Mouse (Mus musculus) mouse trophoblast stem cell (cell line): ENCODE measurements around the gene E130308A19Rik.

ENCODE experiments used
- in situ Hi-C, 2 experiments: fragments of 300-500 bp; cut with MseI, MboI; formaldehyde crosslinking; loops; 2 replicates in 1 of 2; 3 replicates in 1 of 2; pipeline ENCODE4 v1.15.1; 2025

E130308A19Rik gene

DNA sequence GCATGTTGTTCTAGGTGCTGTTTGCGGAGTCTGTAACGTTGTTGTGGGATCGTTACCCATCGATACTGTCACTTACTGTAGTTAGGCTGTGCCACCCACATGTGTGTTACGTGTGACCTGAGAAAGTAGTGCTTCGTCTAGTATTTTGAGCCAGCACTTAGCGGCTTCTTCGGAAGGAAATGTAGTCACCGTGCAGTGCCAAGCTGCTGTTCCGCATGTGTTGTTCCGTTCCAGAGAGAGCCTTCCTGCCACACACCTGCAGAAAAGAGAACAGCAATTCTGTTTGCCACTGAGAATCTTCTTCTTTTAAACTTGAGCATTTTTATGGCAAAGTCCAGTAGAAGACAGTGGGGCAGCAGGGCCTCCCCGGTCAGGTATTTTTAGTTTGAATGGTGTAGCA lies 100.5 kb downstream of the E130308A19Rik start:
- in situ Hi-C loops: loop anchor here in 1 of 2 experiments (25.0 kb wide), 1 partner anchor 114 kb away; no protein-coding TSS in a partner anchor

DNA sequence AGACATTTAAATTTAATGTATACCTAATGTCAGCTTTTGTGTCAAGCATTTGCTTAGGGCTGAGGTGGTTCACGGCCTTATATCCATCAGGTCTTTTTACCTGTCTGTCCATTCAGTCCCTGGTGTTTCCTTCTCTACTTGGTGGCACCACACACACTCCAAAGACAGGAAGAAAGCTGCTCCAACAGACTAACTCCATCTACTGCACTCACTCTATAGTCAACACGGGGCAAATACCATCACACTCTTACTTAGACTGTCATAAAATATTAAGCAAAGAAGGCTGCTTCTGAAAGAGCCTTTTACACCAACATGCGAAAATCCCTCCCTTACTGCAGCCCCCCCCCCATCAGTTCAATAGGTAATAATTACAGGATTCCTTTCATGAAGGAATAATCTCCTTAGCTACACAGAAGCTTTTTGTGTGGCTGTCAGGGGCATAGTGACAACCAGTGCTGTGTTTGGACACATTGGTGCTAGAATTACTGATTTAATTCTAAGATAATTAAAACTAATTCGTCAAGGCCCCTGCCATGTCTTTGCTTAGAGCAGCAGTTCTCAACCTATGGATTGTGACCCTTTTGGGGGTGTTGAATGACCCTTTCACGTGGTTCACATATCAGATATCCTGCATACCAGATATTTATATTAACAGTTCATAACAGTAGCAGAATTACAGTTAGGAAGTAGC lies 101.3 kb downstream of the E130308A19Rik start:
- in situ Hi-C loops: loop anchor here in 1 of 2 experiments (25.0 kb wide), 1 partner anchor 115 kb away; no protein-coding TSS in a partner anchor

DNA sequence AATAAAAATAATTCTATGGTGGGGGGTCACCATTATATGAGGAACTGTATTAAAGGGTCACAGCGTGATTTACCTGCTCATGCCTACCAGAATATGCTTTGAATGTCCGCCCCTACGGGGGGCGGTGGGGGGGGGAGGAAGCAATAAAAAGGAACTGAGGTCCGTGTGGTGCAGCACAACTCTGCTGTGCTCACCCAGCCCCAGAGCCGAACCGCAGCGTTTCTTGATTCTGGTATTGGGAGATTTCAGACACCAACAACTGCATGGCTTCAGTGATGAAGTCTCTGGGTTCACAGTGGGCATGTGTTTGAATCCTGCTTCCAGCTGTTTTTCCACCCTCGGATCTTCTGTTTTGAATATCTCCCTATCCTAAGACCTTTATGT lies 101.9 kb downstream of the E130308A19Rik start:
- in situ Hi-C loops: loop anchor here in 1 of 2 experiments (25.0 kb wide), 1 partner anchor 116 kb away; no protein-coding TSS in a partner anchor

DNA sequence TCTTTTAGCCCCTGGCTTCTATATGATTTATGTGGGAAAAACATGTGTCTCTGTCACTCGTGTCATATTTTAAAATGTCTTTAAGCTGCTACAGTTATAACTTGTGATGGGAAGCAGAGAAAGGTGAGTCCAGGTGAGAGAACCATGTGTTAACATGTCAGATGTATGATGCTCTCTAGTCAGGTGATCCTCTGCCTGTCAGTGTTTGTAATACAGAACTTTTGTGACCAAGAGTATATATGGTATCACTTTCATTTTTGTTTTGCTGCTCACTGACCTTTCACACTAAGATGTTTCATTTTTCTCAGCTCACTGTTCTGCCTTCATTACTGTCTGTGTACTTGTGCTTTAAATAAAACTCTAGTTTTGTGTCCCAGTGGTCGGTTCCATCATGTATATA lies 102.8 kb downstream of the E130308A19Rik start:
- in situ Hi-C loops: loop anchor here in 1 of 2 experiments (25.0 kb wide), 1 partner anchor 117 kb away; no protein-coding TSS in a partner anchor

DNA sequence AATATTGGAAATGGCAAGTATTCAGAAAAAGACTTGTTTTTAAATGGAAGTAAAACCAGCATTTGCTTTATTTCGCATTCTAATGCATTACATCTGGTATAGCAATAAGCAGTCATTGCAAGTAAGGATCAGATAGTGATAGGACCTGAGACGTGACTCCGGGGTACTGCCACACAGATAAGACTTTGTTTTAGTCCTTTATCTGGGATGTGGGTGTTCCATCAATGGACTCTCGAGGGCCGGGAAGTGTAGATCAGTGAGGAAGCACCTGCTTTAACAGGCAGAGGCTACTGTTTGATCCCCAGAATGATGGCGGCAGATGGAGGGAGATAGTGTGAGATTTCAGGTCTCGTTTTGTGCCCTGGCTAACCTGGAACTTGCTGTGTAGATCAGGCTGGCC lies 105.5 kb downstream of the E130308A19Rik start:
- in situ Hi-C loops: loop anchor here (10.0 to 25.0 kb wide), 2 partner anchors 117 to 119 kb away; no protein-coding TSS in a partner anchor

DNA sequence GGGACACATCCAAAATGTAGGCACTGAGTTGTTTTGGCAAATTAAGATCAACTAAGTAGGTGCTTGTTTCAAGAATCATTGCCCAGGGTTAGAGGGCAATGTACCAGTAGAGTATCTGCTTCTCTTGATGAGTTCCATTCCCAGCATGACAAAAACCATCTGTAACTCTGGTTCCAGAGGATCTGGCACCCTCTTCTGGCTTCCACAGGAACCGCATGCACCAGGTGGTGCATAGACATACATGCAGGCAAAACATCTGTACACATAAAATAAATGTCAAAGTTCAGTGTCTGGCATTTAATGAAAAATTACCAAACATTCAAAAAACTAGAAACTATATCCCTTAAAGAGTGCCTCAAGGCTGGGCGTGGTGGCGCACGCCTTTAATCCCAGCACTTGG lies 113.3 kb downstream of the E130308A19Rik start:
- in situ Hi-C loops: loop anchor here (10.0 to 25.0 kb wide), 2 partner anchors 125 to 127 kb away; no protein-coding TSS in a partner anchor

DNA sequence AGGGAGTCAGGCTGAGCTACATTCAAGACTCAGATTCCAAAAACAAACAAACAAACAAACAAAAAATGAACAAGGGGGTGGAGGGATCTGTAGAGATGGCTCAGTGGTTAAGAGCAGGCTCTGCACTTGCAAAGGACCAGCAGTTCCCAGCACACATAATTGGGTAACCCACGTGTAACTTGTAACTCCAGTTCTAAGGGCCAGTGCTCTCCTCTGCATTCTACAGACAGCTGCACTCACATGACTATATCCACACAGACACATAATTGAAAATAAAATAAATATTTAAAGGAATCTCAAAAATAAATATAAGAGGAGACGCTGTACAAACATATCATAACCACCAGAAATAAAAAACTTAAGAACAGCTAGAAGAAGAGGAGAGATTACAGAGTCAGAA lies 113.9 kb downstream of the E130308A19Rik start:
- in situ Hi-C loops: loop anchor here (10.0 to 25.0 kb wide), 2 partner anchors 125 to 128 kb away; no protein-coding TSS in a partner anchor

DNA sequence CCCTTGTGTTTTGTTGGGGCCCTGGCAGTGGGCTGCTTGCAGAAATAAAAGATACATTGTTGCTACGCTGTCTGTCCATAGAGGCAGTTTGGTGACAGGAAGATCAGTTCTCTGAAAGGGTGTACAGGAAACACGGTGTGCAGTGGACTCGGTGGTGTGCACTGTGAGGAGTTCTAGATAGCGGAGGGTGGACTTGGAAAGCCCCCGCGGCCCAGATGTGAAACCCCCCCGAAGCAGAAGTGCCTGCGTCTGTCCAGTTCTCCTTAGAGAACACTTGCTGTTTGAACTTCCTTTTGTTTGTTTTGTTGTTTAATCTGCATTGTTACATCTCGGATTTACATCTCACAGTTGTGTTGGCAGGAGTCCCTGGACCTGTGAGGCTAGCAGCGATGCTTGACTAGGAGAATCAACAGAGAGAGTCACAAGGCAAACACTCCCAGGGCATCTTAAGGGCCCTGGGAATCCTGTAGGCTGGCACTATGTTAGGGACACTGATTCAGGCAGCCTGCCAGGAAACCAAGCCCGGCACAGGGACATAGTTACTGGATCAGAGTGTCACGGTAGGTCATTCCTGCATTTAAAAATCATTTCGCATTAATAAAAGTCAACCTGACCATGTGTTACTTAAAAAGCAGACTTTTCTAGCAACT lies 127.6 kb downstream of the E130308A19Rik start:
- in situ Hi-C loops: no loop called here

DNA sequence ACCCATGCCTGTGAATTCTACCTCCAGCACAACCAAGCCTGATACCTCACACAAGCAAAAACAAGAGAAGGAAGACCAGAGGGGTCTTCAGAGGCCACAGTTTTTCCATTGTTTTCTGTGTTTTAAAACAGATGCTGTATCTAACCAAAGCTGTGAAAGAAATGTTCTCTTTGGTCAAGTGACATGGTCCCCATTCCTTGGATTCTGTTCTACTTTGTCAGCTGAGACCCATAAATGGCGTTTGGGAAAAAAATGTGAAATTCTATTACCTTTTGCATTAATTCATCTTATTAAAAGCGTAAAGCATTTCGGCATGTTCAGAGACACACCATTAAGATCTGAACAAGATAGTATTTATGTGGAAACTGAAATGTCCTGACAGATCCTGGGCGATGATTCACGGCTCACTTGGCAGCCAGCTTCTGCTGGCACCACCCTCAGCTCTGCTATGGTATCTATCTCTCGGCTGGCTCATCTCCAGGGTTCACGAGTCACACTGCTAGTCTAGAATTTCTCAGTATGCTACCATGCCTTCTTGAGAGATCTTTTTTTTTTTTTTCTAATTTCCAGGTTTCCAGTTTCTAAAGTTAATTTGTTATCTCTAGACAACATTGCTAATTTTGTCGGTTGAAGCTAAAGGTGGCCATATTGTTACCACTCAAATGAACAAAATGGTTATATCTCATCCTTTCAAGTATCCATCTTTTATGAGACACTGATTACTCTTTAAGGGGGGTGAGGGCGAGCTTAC lies 130.5 kb downstream of the E130308A19Rik start:
- in situ Hi-C loops: no loop called here

DNA sequence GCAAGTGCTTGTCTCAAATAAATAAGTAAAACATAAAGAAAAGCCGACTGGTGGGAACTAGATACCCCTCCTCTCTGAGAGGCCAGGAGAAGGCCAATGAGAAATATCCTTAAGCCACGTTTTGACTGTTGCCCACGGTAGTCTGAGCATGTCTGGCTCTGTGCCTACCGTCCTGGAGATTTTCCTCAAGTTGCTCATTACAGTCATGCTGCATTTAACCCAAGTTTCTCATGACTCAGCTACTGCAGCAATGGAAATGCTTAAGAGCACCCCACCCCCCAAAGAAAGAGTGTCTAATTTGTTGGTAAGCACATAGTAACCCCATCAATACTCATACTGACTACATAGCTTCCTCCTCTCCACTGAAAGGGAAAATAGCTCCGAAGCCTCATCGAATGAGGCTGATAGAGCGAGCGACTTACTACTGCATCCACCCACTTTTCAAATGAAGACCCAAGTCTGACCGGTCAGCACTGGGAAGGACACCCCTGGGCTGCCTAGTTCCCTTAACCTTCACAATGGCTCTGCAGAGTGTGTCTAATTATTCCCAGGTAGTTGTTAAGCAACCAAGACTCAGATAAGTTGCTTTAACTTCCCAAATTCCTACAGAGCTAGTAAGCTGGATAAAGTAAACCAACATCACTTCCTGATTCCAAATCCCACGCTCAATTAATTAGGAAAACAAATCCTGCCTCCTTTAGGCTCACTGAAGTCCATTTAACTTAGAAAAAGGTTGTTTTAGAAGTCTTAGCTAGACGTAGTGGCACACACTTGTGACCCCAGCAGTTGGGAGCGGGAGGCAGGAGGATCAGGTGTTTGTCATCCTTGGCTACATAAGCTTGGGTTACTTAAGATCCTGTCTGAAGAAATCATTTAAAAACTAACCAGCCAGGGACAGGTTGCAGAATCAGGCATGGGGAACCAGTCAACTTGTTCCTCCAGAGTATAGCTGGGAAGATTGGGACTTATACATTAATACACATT lies 131.7 kb downstream of the E130308A19Rik start:
- in situ Hi-C loops: no loop called here

DNA sequence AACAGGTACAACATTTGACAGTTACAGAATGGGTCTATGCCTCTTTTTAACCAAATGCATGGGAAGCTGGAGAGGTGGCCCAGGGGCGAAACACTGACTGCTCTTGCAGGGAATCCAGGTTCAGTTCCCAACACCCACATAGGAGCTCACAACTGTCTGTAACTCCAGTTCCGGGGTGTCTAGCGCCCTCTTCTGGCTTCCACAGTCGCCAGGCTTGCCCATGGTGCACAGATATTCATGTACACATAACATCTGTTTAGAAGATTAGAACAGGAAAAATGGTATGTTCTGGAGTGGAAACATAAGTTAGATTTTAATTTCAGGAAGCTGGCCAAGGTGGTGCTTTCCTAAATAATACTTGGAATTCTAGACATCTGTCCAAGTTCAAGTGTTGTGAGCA lies 134.0 kb downstream of the E130308A19Rik start:
- in situ Hi-C loops: no loop called here

DNA sequence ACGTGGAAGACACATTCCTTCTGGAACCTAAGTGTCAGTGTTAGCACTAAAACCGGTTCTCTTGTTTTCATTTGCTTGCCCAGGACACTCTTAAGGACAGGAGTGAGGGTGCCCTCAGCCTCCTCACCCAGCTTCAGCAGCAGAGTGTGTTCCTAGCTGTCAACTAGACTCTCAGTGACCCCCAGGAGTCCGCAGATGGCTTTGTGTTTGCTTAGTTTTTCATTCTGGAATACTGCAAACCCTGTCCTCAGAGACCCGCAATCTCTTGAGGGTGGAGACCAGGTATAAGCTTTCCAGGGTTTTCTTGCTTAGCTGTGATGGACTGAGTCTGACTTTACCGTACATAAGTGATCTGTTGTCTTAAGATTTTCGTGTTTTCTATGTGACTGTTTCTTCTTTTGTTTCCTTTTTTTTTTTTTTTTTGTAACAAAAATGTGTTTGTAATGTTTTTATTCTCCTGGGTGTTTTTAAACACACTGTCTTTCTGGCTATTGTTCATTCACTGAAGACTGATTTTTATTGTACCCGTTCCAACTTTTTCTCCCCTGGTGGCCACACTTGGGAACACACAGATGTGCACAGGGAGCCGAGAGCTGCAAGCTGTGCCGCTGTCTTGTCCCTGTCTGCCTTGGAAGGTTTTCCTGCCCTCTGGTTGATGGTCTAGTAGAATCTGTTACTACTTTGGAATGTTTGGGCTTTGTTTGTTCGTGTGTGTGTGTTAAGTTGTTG lies 134.8 kb downstream of the E130308A19Rik start:
- in situ Hi-C loops: no loop called here

DNA sequence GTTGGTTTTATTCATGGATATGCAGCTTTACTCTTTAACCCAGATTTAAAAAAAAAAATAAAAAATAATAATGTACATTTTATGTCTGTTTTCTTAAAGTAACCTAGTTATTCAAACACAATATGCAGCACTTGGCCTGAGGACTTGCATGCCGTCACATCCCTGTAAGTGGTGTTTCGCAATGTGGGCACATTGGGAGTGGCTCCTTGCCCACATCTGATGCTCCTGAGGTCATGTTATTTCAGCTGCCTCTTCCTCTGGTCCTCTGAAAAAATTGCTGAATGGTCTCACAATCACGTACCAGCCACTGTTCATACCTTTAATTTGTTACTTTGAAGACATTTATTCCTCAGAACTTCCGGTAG lies 135.3 kb downstream of the E130308A19Rik start:
- in situ Hi-C loops: no loop called here

DNA sequence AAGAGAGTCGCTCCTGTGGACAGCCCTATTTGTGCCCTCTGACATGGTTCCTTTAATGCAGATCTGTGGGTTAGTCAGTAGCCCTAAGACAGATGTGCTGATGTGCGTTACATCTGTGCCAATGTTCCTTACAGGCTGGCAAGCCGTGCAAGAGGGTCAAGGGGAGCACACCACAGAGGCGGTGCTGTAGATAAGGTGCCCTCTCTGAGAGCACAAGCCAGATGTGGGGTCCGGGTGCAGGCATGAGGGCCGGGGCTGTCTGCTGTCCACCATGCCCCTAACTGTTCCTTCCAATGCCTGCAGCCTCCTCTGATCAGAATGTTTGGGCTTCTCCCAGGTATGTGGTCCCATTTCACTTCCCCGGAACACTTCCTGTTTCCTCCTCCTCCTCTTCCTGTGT lies 138.9 kb downstream of the E130308A19Rik start:
- in situ Hi-C loops: no loop called here

DNA sequence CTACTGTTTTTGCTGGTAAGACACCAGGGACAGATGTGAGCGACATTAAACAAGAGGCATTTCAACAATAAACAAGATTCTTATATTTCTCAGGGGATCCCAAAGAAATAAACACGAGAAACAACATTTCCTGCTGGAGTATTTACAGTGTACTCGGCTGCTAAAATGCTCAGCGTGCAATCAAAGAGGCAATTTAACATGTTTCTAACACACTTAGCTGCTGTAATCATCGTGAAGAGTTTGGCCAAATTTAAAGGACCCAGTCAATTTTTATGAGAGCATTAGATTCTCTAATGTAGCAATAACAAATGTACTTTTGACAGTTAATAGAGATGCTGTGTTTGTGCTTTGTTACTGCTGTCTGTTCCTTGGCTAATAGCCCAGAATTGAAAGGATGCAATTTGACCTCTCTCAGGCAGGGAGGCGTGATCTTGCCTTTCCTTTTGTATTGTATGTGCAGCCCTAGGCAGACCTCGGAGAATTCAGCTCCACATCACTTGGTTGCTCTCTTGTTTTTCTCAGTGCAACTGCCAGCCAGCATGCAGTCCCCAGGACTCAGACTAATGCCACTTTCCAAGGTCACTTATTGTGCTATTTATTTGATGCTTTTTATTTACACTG lies 139.5 kb downstream of the E130308A19Rik start:
- in situ Hi-C loops: no loop called here

DNA sequence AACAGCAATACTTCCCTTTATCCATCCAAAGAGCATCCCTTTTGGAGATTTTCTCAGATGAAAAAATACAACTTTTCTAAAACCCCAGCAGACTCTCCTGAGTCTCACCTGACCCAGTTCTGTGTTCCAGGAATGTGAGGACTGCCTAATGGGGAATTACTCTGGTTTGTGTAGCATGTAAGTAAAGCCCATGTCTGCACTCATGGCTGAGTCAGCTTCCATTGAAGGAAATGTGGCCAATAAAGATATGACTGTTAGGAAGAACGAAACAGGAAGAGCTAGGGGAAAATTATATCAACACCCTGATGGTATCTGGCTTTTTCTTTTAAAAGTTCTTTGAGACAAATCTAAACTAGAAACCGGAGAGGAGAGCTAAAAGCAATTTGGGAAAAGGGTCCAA lies 141.7 kb downstream of the E130308A19Rik start:
- in situ Hi-C loops: no loop called here

DNA sequence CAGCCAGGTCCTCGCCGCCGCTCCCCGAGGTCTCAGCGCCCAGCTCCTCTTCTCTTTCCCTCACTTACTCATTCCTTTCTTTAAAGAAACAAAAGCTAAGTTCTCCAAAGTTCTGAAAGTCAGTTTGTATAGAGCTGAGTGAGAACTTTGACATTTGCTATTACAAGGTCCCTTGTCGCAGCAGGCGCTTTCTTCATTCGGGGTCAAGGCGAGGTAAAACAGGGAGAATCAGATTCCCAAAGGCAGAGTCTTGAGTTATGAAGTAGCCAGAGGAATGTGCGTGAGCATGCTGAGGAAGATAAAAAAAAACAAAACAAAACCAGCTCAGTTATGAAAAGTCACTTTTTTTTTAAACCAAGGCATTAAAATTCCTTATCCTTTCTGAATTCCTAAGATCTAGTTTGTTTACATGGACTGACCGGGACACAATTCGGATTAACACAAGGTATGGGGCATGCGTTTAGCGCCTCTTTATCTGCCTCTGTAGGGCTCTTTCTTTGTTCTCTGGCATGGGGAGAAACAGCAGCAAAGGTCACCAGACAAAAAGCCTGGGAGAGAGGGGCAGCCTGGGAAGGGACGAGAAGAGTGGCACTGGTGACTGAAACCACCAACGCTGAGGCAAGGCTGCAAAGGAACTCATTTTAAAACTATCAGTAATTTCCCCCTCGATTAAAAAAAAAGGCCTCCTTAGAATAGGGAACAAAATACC lies 146.3 kb downstream of the E130308A19Rik start:
- in situ Hi-C loops: no loop called here

DNA sequence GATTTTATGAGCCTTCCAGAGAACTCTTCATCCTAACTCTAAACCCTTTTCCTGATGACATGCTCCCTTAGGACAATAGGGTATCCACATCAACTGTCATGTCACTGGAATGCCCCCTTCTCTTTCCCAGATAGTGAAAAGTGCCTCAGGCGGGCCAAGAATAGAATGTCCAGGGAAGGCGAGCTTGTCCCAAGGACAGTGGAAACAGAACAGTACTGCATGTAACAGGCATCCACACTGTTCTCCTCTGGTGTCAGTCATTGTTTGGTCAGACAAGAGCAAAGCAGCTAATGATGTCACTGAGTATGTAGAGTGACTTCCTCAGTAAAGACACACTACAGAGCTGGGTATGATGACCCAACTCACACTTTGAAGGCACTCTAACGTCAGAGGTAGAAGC lies 151.8 kb downstream of the E130308A19Rik start:
- in situ Hi-C loops: no loop called here

DNA sequence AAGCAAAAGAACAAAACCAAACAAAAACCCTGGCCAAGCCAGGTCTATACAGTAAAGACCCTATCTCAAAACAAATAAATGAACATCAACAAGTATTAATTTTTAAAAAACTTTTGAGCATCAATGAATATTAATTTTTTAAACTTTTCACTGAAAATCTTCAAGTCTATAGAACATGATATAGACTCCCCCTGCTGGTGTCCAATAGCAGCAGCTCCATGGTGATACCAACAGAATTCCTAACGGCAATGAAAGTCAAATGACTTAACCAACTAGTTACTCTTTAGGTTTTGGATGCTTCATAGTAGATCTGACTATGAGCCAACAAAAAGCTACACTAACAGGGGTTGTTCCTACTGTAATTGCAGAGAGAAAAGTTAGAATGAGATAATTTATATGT lies 154.6 kb downstream of the E130308A19Rik start:
- in situ Hi-C loops: loop anchor here in 1 of 2 experiments (10.0 kb wide), 1 partner anchor 94 kb away; no protein-coding TSS in a partner anchor
